In the genomic region with DNA sequence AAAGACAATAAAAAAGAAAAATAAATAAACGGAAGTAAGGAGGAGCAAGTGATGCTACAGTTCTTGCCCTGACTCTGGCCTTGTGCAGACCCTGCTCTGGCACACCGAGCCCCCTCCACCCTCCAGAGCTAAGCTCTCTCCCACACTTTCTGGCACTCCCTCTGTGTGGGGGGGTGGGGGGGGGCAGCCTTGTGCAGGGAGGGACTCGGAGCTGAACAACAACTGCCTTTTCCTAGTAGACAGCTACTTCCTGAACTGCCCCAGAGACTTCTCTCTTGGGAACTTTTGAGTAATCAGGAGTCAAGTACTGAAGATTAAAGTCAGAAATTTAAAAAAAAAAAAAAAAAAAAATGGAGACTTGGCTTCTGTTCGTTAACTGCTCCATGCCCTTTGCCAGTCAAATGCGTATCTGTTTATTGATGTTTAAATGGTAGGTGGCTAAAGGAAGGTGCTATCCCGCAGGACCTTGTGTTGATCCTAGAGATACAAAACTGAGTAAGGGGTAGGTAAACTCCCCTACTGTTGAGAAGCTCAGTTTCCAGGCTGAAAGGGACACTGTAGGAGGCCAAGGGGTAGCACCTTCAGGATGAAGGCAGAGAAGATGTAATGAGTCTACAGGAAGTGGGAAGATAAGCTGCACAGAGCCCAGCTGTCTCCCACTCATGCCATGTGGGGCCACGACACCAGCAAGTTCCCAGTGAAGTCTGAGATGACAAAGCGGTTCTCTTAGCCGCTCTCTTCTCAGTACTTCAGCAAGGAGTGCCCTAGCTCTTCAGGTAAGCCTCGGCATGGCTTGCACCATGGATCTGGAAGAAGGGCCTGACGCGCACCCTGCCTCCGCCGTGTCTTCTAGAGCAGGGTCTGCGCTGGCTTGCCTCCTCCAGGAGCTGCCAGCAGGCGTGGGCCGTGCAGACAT, we compare ENCODE assay signal across 8 mouse cellular contexts. TPM values are rescaled to one million over a fixed set of nuclear protein-coding genes. Genes with fewer than 3 reads are reported as not detected.
DNase-seq lines count a peak whose midpoint lies in the region; ATAC-seq and TF ChIP-seq lines count a peak whose summit lies in the region.
"Had no signal": no experiment of that assay in that cellular context is flagged by ENCODE, and none has a peak within 500 bp of the region (broad histone marks: within the 10 kb centered on the region; RNA-seq: fewer than 3 reads in every experiment).

No protein-coding gene starts in this region.

- H3K4me1 ChIP-seq in kidney, embryonic 16.5 days (ENCODE audit: insufficient read depth, low read length): peaks cover 29% of the 10 kb centered on the region
- H3K4me1 ChIP-seq in kidney, adult 2 months (ENCODE audit: control insufficient read depth, insufficient read depth, low read length): no peaks in the 10 kb centered on the region; the same call in 1 of the 2 replicates
- peaks cover 31% of the 10 kb centered on the region for H3K4me1 ChIP-seq in heart, embryonic 15.5 days (replicated peaks)

- no peak for DNase-seq in kidney, adult 2 months
- peak; percentile 53 for DNase-seq in right cerebral cortex, adult 18-20 months
- no peak for DNase-seq in right cerebral cortex, postnatal 4 days
- no peak for DNase-seq in embryo, embryonic 11 days
- DNase-seq: kidney, adult 11 months had no signal

- no peak overlapping the region for H3K4me3 ChIP-seq in kidney, embryonic 16.5 days (ENCODE audit: low read length)
- no peak overlapping the region for H3K4me3 ChIP-seq in kidney, adult 2 months (ENCODE audit: insufficient read depth, low read depth, low read length)
- no peak overlapping the region for H3K4me3 ChIP-seq in heart, embryonic 15.5 days

- peak overlapping the region; percentile 21; the same call in 1 of the 2 replicates for H3K4me2 ChIP-seq in kidney, embryonic 16.5 days (replicated peaks; ENCODE audit: low read depth, low read length)
- H3K4me2 ChIP-seq in heart, embryonic 15.5 days: peak overlapping the region; percentile 10; the same call in 1 of the 2 replicates

- WGBS in kidney, embryonic 16.5 days: 43% methylated on average over 17 of the region's 17 CpGs
- 60% methylated on average over 17 of the region's 17 CpGs for WGBS in kidney, adult 2 months
- WGBS in heart, embryonic 15.5 days: 48% methylated on average over 17 of the region's 17 CpGs

- no peak for TF ChIP-seq CTCF in kidney, adult 2 months (conservative IDR thresholded peaks at IDR 0.05; ENCODE audit: insufficient read depth, insufficient read length, low read depth, low read length)

- ATAC-seq in kidney, embryonic 16.5 days (ENCODE audit: low FRiP score, low TSS enrichment): no peak
- no peak for ATAC-seq in heart, embryonic 15.5 days (replicated peaks; ENCODE audit: insufficient number of reproducible peaks, insufficient read depth, low FRiP score, low read depth)
- ATAC-seq in erythroblast, adult 5-6 weeks (replicated peaks; ENCODE audit: low FRiP score, poor library complexity, severe bottlenecking): no peak

- TF ChIP-seq POLR2A in kidney, adult 2 months (IDR thresholded peaks at IDR 0.05; ENCODE audit: low read depth, low read length): no peak

- no peaks in the 10 kb centered on the region for H3K27me3 ChIP-seq in kidney, embryonic 16.5 days (ENCODE audit: insufficient read depth, low read length)
- H3K27me3 ChIP-seq in kidney, adult 2 months (replicated peaks; ENCODE audit: control insufficient read depth, insufficient read depth, low read length): no peaks in the 10 kb centered on the region
- H3K27me3 ChIP-seq in heart, embryonic 15.5 days: no peaks in the 10 kb centered on the region

- peak overlapping the region; percentile 86 for H3K27ac ChIP-seq in kidney, embryonic 16.5 days (ENCODE audit: low read length)
- H3K27ac ChIP-seq in kidney, adult 2 months (ENCODE audit: insufficient read depth, low read depth, low read length): no peak overlapping the region
- peak overlapping the region; percentile 74 for H3K27ac ChIP-seq in heart, embryonic 15.5 days

- no peaks in the 10 kb centered on the region for H3K9me3 ChIP-seq in kidney, embryonic 16.5 days (ENCODE audit: low read length)
- no peaks in the 10 kb centered on the region for H3K9me3 ChIP-seq in heart, embryonic 15.5 days (replicated peaks)

- 0 out of 2 replicates have a peak overlapping the region, but pooled peaks have one; percentile 22 for H3K9ac ChIP-seq in kidney, embryonic 16.5 days (replicated peaks; ENCODE audit: low read length)
- no peak overlapping the region for H3K9ac ChIP-seq in heart, embryonic 15.5 days

- H3K36me3 ChIP-seq in kidney, embryonic 16.5 days (ENCODE audit: insufficient read depth, low read length): peaks cover 12% of the 10 kb centered on the region
- H3K36me3 ChIP-seq in kidney, adult 2 months (ENCODE audit: control insufficient read depth, insufficient read depth, low read length): no peaks in the 10 kb centered on the region
- no peaks in the 10 kb centered on the region; the same call in 1 of the 2 replicates for H3K36me3 ChIP-seq in heart, embryonic 15.5 days

RNA-seq across cellular contexts. Expression of gene Ckb, which starts 8.7 kb away (rescaled TPM):
- 134 and 188 TPM in 2 replicates for polyA plus RNA-seq in kidney, embryonic 16.5 days (2015; fragmentation: Nextera tagmentation; extraction: Ambion mirVana)
- 280 and 340 TPM in 2 replicates for polyA plus RNA-seq in kidney, adult 2 months (2012; rRNA removed)
- 315 and 319 TPM in 2 replicates for polyA plus RNA-seq in heart, embryonic 15.5 days (2015; fragmentation: Nextera tagmentation; extraction: Ambion mirVana)
- total RNA-seq in erythroblast, adult 5-6 weeks (2015; ENCODE audit: low replicate concordance): 6.9 and 9.4 TPM in 2 replicates
- 3.2 and 8.5 TPM in 2 replicates for total RNA-seq in erythroblast, adult 5-6 weeks (2017; ENCODE audit: low replicate concordance)

RNA-seq across cellular contexts. Expression of gene Trmt61a, which starts 14.4 kb away (rescaled TPM):
- polyA plus RNA-seq in kidney, embryonic 16.5 days (2015; fragmentation: Nextera tagmentation; extraction: Ambion mirVana): 11.6 and 12.2 TPM in 2 replicates
- 12.4 and 16.9 TPM in 2 replicates for polyA plus RNA-seq in kidney, adult 2 months (2012; rRNA removed)
- polyA plus RNA-seq in heart, embryonic 15.5 days (2015; fragmentation: Nextera tagmentation; extraction: Ambion mirVana): 6.1 and 9.0 TPM in 2 replicates
- 3.1 and 5.6 TPM in 2 replicates for total RNA-seq in erythroblast, adult 5-6 weeks (2015; ENCODE audit: low replicate concordance)
- 0.84 and 3.7 TPM in 2 replicates for total RNA-seq in erythroblast, adult 5-6 weeks (2017; ENCODE audit: low replicate concordance)

RNA-seq across cellular contexts. Expression of gene Bag5, which starts 49.6 kb away (rescaled TPM):
- 52.0 and 59.5 TPM in 2 replicates for polyA plus RNA-seq in kidney, embryonic 16.5 days (2015; fragmentation: Nextera tagmentation; extraction: Ambion mirVana)
- polyA plus RNA-seq in kidney, adult 2 months (2012; rRNA removed): 11.3 and 14.6 TPM in 2 replicates
- polyA plus RNA-seq in heart, embryonic 15.5 days (2015; fragmentation: Nextera tagmentation; extraction: Ambion mirVana): 36.2 and 39.9 TPM in 2 replicates
- 5.4 and 6.1 TPM in 2 replicates for total RNA-seq in erythroblast, adult 5-6 weeks (2015; ENCODE audit: low replicate concordance)
- total RNA-seq in erythroblast, adult 5-6 weeks (2017; ENCODE audit: low replicate concordance): 5.8 and 7.2 TPM in 2 replicates

RNA-seq across cellular contexts. Expression of gene Apopt1, which starts 49.6 kb away (rescaled TPM):
- polyA plus RNA-seq in kidney, embryonic 16.5 days (2015; fragmentation: Nextera tagmentation; extraction: Ambion mirVana): 54.8 TPM in 2 replicates
- 63.8 and 68.4 TPM in 2 replicates for polyA plus RNA-seq in kidney, adult 2 months (2012; rRNA removed)
- 41.3 and 41.5 TPM in 2 replicates for polyA plus RNA-seq in heart, embryonic 15.5 days (2015; fragmentation: Nextera tagmentation; extraction: Ambion mirVana)
- 10.6 and 13.4 TPM in 2 replicates for total RNA-seq in erythroblast, adult 5-6 weeks (2015; ENCODE audit: low replicate concordance)
- 5.8 and 11.0 TPM in 2 replicates for total RNA-seq in erythroblast, adult 5-6 weeks (2017; ENCODE audit: low replicate concordance)
